Mouse (Mus musculus) splenic B cell, adult 2 months (primary cell): ENCODE data around the gene Zfp58.
"Not testable (repeated sequence)": the region's sequence is repeated elsewhere in the genome, so short reads cannot be mapped to it uniquely, and the experiment has no call there.

ENCODE experiments used
- DNase-seq: peaks from one replicate; pipeline ENCODE4 v3.0.0-alpha.2; 2011; ENCODE audit warnings: low read depth, low spot score
- H3K27me3 ChIP-seq: 2 replicates; pipeline ENCODE4 v1.6.1; 2012; ENCODE audit warnings: mild to moderate bottlenecking, low read length, moderate library complexity, mixed read lengths; ENCODE audit not compliant: control insufficient read depth, poor library complexity, insufficient read depth, severe bottlenecking
- H3K36me3 ChIP-seq: 2 replicates; pipeline ENCODE4 v1.6.1; 2012; ENCODE audit warnings: mild to moderate bottlenecking, low read length, moderate library complexity, mixed read lengths; ENCODE audit not compliant: control insufficient read depth, poor library complexity, insufficient read depth, severe bottlenecking

Zfp58 gene

DNA sequence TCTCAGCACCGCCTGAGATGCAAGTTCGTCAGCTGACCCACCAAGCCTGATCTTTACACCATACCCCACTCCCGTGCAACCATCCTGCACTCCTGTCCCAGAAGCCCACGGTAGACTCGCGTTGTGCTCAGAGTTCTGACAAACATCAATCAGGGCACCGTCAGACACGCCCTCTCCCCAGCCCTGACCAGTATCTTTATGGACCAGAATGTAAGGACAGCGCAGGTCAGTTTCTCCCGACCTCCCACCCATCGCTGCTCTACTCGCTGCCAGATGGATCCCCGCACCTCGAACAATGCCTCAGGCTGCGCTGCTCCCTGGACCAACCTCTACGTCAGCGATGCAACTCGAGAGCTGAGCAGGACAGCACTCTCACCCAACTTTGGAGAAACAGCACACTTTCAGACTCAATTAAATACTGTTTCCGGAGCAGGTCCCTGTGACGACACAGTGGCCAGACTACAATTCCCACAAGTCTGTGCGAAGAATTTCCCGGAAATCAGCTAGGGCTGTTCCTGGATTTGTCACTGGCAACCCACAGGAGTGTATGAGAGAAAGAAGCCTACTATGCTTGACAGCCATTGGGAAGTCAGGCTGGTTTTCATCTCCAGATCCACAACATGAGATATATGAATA is at the start of gene Zfp58:
Gene Zfp58 (minus strand): TSS at position 472 of the 636 bp plus-strand sequence.
- DNase-seq = peak; percentile 87
- Histone ChIP-seq H3K36me3 (no peaks in the 10 kb centered on the region), H3K27me3 (no peaks in the 10 kb centered on the region)

DNA sequence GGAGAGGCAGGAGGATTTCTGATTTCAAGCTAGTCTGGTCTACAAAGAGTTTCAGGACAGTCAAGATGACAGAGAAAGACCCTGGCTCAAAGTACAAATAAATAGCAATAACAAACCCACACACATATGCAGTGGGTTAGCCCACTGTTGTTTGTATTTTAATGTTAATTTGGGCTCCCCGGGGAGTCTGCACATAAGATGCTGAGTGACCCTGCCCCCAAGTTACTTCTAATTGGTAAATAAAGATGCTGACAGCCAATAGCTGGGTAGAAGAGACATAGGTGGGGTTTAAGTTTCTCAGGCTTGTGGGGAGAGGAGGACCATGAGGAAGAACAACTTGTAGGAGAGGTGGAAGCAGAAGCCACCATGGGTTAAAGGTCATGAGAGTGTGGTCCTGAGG is 45.6 kb upstream of the Zfp58 start:
- no peak for DNase-seq
- Histone ChIP-seq H3K36me3 (peaks cover 16% of the 10 kb centered on the region), H3K27me3 (no peaks in the 10 kb centered on the region)

DNA sequence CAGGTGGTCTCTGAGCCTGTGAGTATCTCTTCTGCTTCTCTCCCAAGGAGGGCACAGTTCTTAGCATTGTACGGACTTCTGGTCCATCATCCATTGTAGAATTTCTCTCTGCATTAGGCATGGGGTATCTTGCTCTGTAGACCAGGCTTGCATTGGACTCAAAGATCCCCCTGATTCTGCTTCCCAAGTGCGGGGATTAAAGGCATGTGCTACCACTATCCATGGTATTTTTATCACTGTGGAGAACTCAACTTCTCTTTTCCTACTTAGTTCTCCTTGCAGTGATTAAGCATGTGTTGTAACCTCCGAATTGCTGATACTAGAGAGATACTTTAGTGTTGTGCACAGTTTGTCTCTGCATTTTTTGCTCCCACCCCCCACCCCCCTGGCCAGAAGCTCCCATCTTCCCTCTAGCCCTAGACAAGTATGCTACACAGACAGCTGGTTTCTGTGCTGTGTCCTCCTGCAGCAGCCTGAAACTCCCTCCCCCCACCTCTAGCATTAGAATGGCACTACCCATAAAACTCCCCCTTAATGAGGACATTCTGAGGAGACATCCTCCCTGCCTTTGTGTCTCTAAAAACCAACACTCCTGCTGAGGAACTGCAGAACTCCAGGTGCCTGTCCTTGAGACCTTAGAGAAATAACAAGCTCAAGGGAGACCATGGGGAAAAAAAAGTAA is 26.8 kb upstream of the Zfp58 start:
- Histone ChIP-seq H3K27me3 (no peaks in the 10 kb centered on the region), H3K36me3 (no peaks in the 10 kb centered on the region)
- no peak for DNase-seq

- no peaks in the 10 kb centered on the region; the same call in 1 of the 2 replicates for H3K36me3 ChIP-seq
- no peaks in the 10 kb centered on the region for H3K27me3 ChIP-seq
- DNase-seq = peak; percentile 96
These were observed 25.5 kb upstream of the Zfp58 start, which contains the start of the genes Gm26965 and Zfp87 for GRCm38 (mm10) chr13:67525753-67526410. Gm26965 (minus strand) TSS chr13:67526151. Zfp87 (minus strand) TSS chr13:67526177.

- no peak for DNase-seq
- H3K36me3 ChIP-seq = no peaks in the 10 kb centered on the region
- H3K27me3 ChIP-seq = no peaks in the 10 kb centered on the region
These were observed 553 bp upstream of the Zfp58 start for GRCm38 (mm10) chr13:67500908-67501307.

DNA sequence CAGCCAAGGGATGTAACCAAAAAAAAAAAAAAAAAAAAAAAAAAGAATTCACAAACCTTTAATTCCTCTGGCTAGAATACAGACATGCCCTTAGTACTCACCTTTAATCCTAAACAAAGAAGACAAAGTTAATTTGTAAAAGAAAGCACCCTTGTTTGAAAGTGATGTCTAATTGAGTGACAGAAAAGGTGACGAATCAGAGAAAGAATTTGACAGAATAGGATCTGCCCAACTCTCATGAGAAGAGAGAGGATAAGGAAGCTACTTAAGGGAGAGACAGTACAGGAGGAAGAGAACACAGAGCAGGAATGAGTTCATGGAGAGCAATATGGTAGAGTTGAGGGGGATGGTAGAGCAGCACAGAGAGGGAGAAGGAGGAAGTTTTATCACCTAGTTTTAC is 4.7 kb downstream of the Zfp58 start:
- DNase-seq = no peak
- H3K36me3 ChIP-seq = peaks cover 16% of the 10 kb centered on the region
- no peaks in the 10 kb centered on the region for H3K27me3 ChIP-seq

DNA sequence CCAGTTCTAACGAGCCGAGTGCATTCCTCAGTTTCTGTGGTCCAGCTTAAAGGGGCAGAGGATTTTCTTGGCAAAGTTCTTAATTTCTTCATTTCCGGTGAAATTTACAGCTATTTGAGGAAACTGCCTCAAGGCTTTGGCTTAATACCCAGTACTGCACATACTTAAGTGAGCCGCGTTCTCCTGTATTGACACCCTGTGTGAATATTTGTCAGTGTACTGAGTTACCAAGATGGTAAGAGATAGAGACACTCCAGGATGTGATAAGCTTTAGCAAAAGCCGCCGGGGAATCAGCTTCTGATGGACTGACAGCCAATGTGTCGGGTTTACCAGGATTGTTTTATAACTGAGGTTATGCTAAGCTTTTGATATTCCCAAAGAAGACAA is 15.9 kb downstream of the Zfp58 start:
- H3K36me3 ChIP-seq = peaks cover 5% of the 10 kb centered on the region; the same call in 1 of the 2 replicates
- DNase-seq = no peak
- H3K27me3 ChIP-seq = no peaks in the 10 kb centered on the region

- H3K27me3 ChIP-seq = no peaks in the 10 kb centered on the region
- H3K36me3 ChIP-seq = peaks cover 5% of the 10 kb centered on the region; the same call in 1 of the 2 replicates
- peak; percentile 91 for DNase-seq
These were observed 16.5 kb downstream of the Zfp58 start, which contains the start of gene Zfp874b for GRCm38 (mm10) chr13:67483625-67484423. Zfp874b (minus strand) TSS chr13:67484258.

- peak; percentile 6 for DNase-seq
- peaks cover 7% of the 10 kb centered on the region; the same call in 1 of the 2 replicates for H3K36me3 ChIP-seq
- H3K27me3 ChIP-seq = no peaks in the 10 kb centered on the region
These were observed 18.8 kb downstream of the Zfp58 start for GRCm38 (mm10) chr13:67481528-67481927.

GRCm38 (mm10) chr13:67469274-67469673 is 31.1 kb downstream of the Zfp58 start:
- Histone ChIP-seq H3K27me3 (no peaks in the 10 kb centered on the region), H3K36me3 (peaks cover 5% of the 10 kb centered on the region; the same call in 1 of the 2 replicates)
- DNase-seq = no peak

DNA sequence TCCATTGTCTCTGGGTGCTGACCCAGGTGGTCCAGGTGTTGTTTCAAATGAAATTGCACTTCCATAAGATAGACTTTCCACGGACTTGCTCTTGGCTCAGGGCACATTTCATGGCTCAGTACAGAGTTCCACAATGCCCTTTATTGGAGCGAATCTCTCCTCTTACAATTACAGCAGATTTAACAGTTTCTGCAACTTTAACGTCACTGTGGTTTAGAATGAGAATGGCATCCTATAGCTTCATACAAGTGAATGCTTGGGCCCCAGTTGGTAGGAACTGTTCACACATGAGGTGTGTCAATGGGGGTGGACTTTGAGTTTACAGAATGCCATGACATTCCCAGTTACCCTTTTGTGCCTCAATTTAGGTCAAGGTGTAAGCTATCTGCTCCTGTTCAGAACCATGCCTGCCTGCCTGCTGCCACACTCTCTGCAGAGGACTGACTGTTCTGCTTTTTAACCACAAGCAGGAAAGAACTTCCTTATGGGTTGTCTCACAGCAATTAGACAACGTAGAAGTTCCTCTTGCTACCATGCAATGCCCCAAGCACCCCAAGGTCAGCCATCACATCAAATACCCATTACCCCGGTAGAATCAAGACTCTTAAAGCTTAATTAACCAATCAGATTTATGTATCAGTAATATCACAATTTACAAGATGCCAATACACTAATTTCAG is 36.7 kb downstream of the Zfp58 start:
- H3K36me3 ChIP-seq, H3K27me3 ChIP-seq: not testable (repeated sequence)
- peak; percentile 65 for DNase-seq

- no peak for DNase-seq
- Histone ChIP-seq H3K36me3 (no peaks in the 10 kb centered on the region), H3K27me3 (no peaks in the 10 kb centered on the region)
These were observed 48.4 kb downstream of the Zfp58 start for GRCm38 (mm10) chr13:67452021-67452309.

DNA sequence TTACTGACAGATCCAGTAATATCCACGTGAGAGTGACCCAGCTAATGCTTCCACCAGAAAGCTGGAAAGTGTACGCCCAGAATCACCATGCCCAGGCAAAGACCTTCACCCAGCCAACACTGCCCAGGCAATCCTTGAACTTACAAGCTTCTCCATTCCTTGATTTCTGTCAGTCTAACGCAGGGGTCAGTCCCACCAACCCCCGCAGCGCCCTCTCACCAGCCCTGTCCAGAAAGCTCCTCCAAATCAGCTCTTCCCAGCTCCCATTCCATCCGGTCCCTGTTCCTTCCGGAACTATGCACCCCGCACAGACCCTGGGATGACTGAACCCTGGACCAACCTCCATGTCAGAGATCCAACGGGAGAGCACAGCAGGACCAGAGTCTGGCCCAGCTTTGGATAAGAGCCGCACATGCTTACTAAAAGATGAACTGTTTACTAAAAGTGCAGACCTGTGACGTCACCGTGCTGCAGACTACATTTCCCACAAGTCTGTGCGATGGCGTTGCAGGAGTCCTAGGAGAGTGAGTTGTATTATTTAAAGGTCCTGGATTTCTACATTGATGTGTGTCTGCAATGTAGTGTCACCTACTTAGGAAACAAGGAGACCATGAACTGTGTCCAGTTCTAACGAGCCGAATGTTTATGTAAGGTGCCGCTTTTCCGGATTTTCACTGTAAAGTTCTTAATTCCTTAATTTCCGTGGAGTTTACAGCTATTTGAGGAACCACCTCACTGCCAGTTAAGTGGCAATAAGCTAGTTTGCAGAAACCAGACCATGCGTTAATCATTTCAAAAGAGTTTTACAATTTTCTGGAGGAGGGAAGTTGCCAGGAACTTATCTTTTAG is 49.0 kb downstream of the Zfp58 start, which contains the start of gene Zfp874a:
Gene Zfp874a (minus strand): TSS at position 453 of the 849 bp plus-strand sequence.
- peak; percentile 89 for DNase-seq
- no peaks in the 10 kb centered on the region for H3K36me3 ChIP-seq
- H3K27me3 ChIP-seq = no peaks in the 10 kb centered on the region
